Mouse (Mus musculus) forebrain, embryonic 13.5 days (tissue): ENCODE data around the gene Trim46. TPM values are rescaled to one million over a fixed set of nuclear protein-coding genes. Genes with fewer than 3 reads are reported as not detected.

Experiments used
- ATAC-seq: fragments of 200-750 bp; cut with Nextera tagmentation; 2 replicates; pipeline ENCODE4 v1.8.0; 2017
- H3K27ac ChIP-seq: fragments of 300-500 bp; sonication (generic); 2 replicates; pipeline ENCODE4 v1.5.1; 2015; ENCODE audit warnings: inconsistent platforms, mild to moderate bottlenecking, moderate library complexity
- H3K27me3 ChIP-seq: fragments of 300-500 bp; sonication (generic); 2 replicates; pipeline ENCODE4 v1.6.1; 2015; ENCODE audit warnings: mild to moderate bottlenecking, inconsistent platforms
- H3K36me3 ChIP-seq: fragments of 300-500 bp; sonication (generic); 2 replicates; pipeline ENCODE4 v1.6.1; 2015; ENCODE audit warnings: mild to moderate bottlenecking, inconsistent platforms; ENCODE audit not compliant: poor library complexity, severe bottlenecking
- H3K4me1 ChIP-seq: fragments of 300-500 bp; sonication (generic); 2 replicates; pipeline ENCODE4 v1.6.1; 2015; ENCODE audit warnings: inconsistent platforms
- H3K4me2 ChIP-seq: fragments of 300-500 bp; sonication (generic); 2 replicates; pipeline ENCODE4 v1.6.1; 2015; ENCODE audit warnings: inconsistent platforms, mild to moderate bottlenecking, moderate library complexity
- H3K4me3 ChIP-seq: fragments of 300-500 bp; sonication (generic); 2 replicates; pipeline ENCODE4 v1.5.1; 2015; ENCODE audit warnings: mild to moderate bottlenecking, inconsistent platforms
- H3K9ac ChIP-seq: fragments of 300-500 bp; sonication (generic); 2 replicates; pipeline ENCODE4 v1.6.1; 2015; ENCODE audit warnings: mild to moderate bottlenecking, inconsistent platforms
- H3K9me3 ChIP-seq: fragments of 300-500 bp; sonication (generic); replicated peaks from 2 replicates; pipeline ENCODE4 v1.6.1; 2016; ENCODE audit warnings: inconsistent platforms
- WGBS: fragments of 180-500 bp; shearing (Covaris S2); methylation state at CpG from one replicate; pipeline ENCODE4 v1.1.7; 2015; 5-methylcytosine and 5-hydroxymethylcytosine counted together
- polyA plus RNA-seq: library from polyadenylated mRNA; unstranded; fragments of >200 nt; fragmentation: Nextera tagmentation; extraction: Ambion mirVana; gene quantifications from 2 replicates; pipeline ENCODE4 v1.2.1, GENCODE M21; 2015

Trim46 gene
- polyA plus RNA-seq, 1 experiment from 2014 or later = 36.6 TPM

DNA sequence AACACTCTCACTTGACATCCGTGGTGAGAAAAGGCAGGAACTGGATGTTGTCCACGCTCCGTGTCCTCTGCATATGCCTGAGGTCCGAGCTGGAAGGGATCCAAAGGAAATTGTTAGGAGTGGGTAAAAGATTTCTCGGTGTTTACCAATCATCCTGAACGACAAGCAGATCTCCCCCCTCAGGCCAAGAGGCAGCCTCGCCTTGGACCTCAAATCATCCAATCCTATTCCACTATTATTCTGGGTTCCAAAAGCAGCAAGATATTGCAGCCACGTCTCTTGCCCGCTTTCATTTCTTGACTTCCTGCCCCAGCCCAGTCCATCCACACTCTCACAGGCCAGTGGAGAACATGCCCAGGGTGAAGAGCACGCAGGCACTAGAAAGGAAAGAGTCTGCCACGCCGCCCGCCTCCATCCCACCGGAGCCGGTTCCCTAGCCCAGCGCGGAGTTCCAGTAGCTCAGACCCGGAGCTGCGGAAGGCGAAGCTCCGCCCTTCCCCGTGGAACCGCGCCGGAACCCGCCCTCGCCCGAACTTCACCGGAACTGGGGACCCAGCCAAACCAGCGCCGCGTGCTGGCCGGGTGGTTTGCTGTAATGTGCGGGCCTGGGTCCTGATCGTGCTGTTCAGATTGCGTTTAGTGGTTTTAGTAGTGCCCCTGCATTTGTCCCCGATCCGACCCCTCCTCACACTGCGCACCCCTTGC, 24.1 kb upstream of the Trim46 start, which contains the start of gene Slc50a1:
TSS of gene Slc50a1 (minus strand) at position 520 of the 705 bp plus-strand sequence.
- Histone ChIP-seq H3K4me2 (peak within 1 kb of the TSS; percentile 86), H3K27ac (peak within 1 kb of the TSS; percentile 54), H3K27me3 (no peaks in the 10 kb centered on the region), H3K4me1 (peaks cover 50% of the 10 kb centered on the region), H3K9me3 (no peaks in the 10 kb centered on the region), H3K4me3 (peak within 1 kb of the TSS; percentile 56), H3K36me3 (no peaks in the 10 kb centered on the region; the same call in 1 of the 2 replicates), H3K9ac (peak within 1 kb of the TSS; percentile 82)
- peak; percentile 68 for ATAC-seq
- WGBS = 4% methylated on average over 39 of the region's 39 CpGs

DNA sequence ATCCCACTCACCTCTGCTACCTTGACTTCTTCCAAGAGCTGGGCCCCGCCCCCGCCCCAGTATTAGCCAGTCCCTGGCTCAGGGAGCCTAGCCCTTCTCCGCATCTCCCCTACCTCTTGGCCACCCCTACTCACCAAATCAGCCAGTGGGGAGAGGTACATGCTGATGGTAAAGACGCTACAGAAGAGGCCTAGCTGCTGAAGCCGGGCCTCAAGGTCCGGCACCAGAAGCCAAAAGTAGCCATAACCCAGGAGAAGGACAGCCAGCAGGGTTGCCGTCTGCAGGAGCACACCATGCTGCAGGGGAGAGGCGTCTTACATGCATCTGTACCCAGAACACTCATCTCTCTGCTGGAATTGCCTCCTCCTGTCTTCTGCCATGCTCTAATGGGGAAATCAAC, 22.8 kb upstream of the Trim46 start:
- no peak for ATAC-seq
- 52% methylated on average over 8 of the region's 8 CpGs for WGBS
- H3K9me3 ChIP-seq = no peaks in the 10 kb centered on the region
- no peak overlapping the region for H3K27ac ChIP-seq
- H3K9ac ChIP-seq = no peak overlapping the region
- peaks cover 50% of the 10 kb centered on the region for H3K4me1 ChIP-seq
- H3K36me3 ChIP-seq = no peaks in the 10 kb centered on the region; the same call in 1 of the 2 replicates
- H3K27me3 ChIP-seq = no peaks in the 10 kb centered on the region
- H3K4me3 ChIP-seq = no peak overlapping the region
- peak overlapping the region; percentile 86; the same call in 1 of the 2 replicates for H3K4me2 ChIP-seq

DNA sequence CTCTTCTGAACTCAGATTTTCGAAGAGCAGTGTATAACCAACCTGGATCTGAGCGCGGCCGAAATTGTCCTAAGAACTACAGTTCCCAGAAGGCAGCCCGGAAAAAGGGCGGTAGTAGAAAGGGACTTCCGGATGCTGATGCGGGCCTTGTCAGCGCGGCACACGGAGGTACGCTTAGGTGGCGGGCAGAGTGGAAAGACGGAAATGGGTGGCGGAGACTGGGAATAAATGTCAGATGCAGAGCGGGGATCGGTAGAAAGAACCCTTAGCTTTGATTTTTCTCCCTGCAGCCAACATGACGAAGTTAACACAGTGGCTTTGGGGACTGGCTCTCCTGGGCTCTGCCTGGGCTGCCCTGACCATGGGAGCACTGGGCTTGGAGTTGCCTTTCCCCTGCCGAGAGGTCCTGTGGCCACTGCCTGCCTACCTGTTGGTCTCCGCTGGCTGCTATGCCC, 20.4 kb upstream of the Trim46 start:
- Histone ChIP-seq H3K9ac (peak overlapping the region; percentile 92), H3K36me3 (no peaks in the 10 kb centered on the region; the same call in 1 of the 2 replicates), H3K9me3 (no peaks in the 10 kb centered on the region), H3K27me3 (no peaks in the 10 kb centered on the region), H3K4me1 (peaks cover 45% of the 10 kb centered on the region), H3K4me2 (peak overlapping the region; percentile 95), H3K4me3 (peak overlapping the region; percentile 76), H3K27ac (peak overlapping the region; percentile 67; the same call in 1 of the 2 replicates)
- under 1% methylated on average over 20 of the region's 20 CpGs for WGBS
- ATAC-seq = peak; percentile 91

- H3K9me3 ChIP-seq = no peaks in the 10 kb centered on the region
- ATAC-seq = no peak
- H3K9ac ChIP-seq = no peak overlapping the region
- 81% methylated on average over 10 of the region's 10 CpGs for WGBS
- no peak overlapping the region for H3K27ac ChIP-seq
- H3K27me3 ChIP-seq = no peaks in the 10 kb centered on the region
- no peaks in the 10 kb centered on the region for H3K36me3 ChIP-seq
- H3K4me1 ChIP-seq = peaks cover 13% of the 10 kb centered on the region
- H3K4me3 ChIP-seq = no peak overlapping the region
- no peak overlapping the region for H3K4me2 ChIP-seq
Observed at GRCm38 (mm10) chr3:89262417-89262816, 16.3 kb upstream of the Trim46 start.

DNA sequence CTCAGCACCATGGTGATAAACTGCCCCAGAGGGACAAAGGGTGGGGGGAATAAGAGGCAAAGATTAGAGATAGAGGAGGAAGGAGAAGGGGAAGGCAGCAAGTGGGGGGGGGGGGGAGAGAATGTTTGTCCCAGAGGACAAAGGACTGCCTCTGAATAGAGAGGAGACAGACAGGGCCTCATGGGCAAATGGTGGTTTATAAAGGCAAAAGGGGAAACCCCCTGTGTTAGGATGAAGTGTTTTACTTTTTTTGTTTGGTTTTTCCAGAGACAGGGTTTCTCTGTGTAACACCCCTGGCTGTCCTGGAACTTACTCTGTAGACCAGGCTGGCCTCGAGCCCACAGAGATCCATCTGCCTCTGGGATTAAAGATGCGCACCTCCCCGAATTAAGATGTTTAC, 14.1 kb upstream of the Trim46 start:
- no peaks in the 10 kb centered on the region for H3K9me3 ChIP-seq
- no peak overlapping the region for H3K4me2 ChIP-seq
- ATAC-seq = no peak
- H3K27me3 ChIP-seq = no peaks in the 10 kb centered on the region
- H3K4me3 ChIP-seq = no peak overlapping the region
- WGBS = 76% methylated on average over 3 of the region's 3 CpGs
- H3K9ac ChIP-seq = no peak overlapping the region
- H3K4me1 ChIP-seq = no peaks in the 10 kb centered on the region
- no peak overlapping the region for H3K27ac ChIP-seq
- no peaks in the 10 kb centered on the region for H3K36me3 ChIP-seq

- H3K27ac ChIP-seq = no peak within 1 kb of the TSS
- H3K4me3 ChIP-seq = no peak within 1 kb of the TSS
- H3K4me1 ChIP-seq = no peaks in the 10 kb centered on the region
- no peaks in the 10 kb centered on the region for H3K36me3 ChIP-seq
- H3K27me3 ChIP-seq = no peaks in the 10 kb centered on the region
- H3K9me3 ChIP-seq = no peaks in the 10 kb centered on the region
- WGBS = 63% methylated on average over 7 of the region's 7 CpGs
- no peak within 1 kb of the TSS for H3K4me2 ChIP-seq
- no peak for ATAC-seq
- H3K9ac ChIP-seq = no peak within 1 kb of the TSS
Observed at GRCm38 (mm10) chr3:89259076-89259475, 13.0 kb upstream of the Trim46 start, which contains the start of gene Dpm3. Gene Dpm3, plus strand, starts transcription at chr3:89259358.

GRCm38 (mm10) chr3:89256177-89256576, 10.1 kb upstream of the Trim46 start:
- WGBS = 81% methylated on average over 5 of the region's 5 CpGs
- H3K4me1 ChIP-seq = peaks cover 5% of the 10 kb centered on the region
- H3K9me3 ChIP-seq = no peaks in the 10 kb centered on the region
- peaks cover 7% of the 10 kb centered on the region; the same call in 1 of the 2 replicates for H3K27me3 ChIP-seq
- no peaks in the 10 kb centered on the region for H3K36me3 ChIP-seq
- H3K4me3 ChIP-seq = no peak overlapping the region
- no peak for ATAC-seq
- no peak overlapping the region for H3K4me2 ChIP-seq
- no peak overlapping the region for H3K9ac ChIP-seq
- H3K27ac ChIP-seq = no peak overlapping the region

DNA sequence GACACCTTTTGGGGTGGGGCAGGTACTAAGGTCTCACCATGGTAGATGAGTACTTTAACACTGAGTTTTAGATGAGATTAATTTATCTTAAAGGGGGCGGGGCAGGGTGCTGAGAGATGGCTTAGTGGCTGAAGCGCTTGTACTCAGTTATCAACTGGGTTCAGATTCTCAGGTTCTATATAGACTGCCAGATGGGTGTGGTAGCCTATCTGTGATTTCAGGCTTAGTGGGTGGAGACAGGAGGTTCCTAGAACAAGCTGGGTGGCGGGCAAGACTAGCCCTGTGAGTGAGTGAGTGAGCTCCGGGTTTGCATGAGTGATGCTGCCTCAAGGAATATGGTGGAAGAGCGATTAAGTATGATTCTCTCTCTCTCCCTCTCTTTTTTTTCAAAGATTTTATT, 8.9 kb upstream of the Trim46 start:
- H3K4me2 ChIP-seq = no peak overlapping the region
- H3K27me3 ChIP-seq = peaks cover 10% of the 10 kb centered on the region; the same call in 1 of the 2 replicates
- no peak overlapping the region for H3K4me3 ChIP-seq
- no peaks in the 10 kb centered on the region for H3K36me3 ChIP-seq
- WGBS = 92% methylated on average over 5 of the region's 5 CpGs
- ATAC-seq = no peak
- H3K27ac ChIP-seq = no peak overlapping the region
- H3K9me3 ChIP-seq = no peaks in the 10 kb centered on the region
- no peak overlapping the region for H3K9ac ChIP-seq
- peaks cover 11% of the 10 kb centered on the region for H3K4me1 ChIP-seq

GRCm38 (mm10) chr3:89251365-89251895, 5.3 kb upstream of the Trim46 start:
- peaks cover 10% of the 10 kb centered on the region; the same call in 1 of the 2 replicates for H3K27me3 ChIP-seq
- H3K4me3 ChIP-seq = no peak overlapping the region
- H3K9ac ChIP-seq = no peak overlapping the region
- no peak for ATAC-seq
- no peak overlapping the region for H3K27ac ChIP-seq
- H3K9me3 ChIP-seq = no peaks in the 10 kb centered on the region
- peaks cover 19% of the 10 kb centered on the region for H3K36me3 ChIP-seq
- peaks cover 25% of the 10 kb centered on the region for H3K4me1 ChIP-seq
- WGBS = 10% methylated on average over 17 of the region's 17 CpGs
- peak overlapping the region; percentile 10; the same call in 1 of the 2 replicates for H3K4me2 ChIP-seq

GRCm38 (mm10) chr3:89250435-89251040, 4.4 kb upstream of the Trim46 start:
- Histone ChIP-seq H3K27ac (no peak overlapping the region), H3K27me3 (peaks cover 10% of the 10 kb centered on the region; the same call in 1 of the 2 replicates), H3K4me2 (no peak overlapping the region), H3K9ac (no peak overlapping the region), H3K36me3 (peaks cover 19% of the 10 kb centered on the region), H3K4me1 (peaks cover 31% of the 10 kb centered on the region), H3K4me3 (no peak overlapping the region), H3K9me3 (no peaks in the 10 kb centered on the region)
- ATAC-seq = no peak
- WGBS = 20% methylated on average over 7 of the region's 7 CpGs

DNA sequence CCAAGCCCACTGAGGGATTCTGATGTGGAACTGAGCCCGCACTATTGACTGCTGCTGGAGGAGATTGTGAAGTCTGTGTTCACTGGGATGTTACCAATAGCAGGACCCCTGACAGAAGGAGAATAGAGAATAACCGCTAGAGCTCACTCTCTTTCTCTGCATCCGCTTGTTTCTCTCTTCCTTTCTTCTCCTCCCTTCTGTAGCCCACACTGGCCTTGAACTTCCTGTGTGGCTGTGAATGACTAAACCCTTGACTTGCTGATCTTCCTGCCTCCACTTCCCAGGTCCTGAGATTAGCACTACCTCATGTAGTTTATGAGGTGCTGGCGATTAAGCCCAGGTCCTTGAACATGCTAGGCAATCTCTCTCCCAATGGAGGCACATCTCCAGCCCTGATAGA, 1.4 kb upstream of the Trim46 start:
- Histone ChIP-seq H3K4me3 (peak overlapping the region; percentile 74), H3K36me3 (peaks cover 22% of the 10 kb centered on the region), H3K27me3 (peaks cover 10% of the 10 kb centered on the region; the same call in 1 of the 2 replicates), H3K4me2 (peak overlapping the region; percentile 97), H3K9ac (peak overlapping the region; percentile 86; the same call in 1 of the 2 replicates), H3K27ac (no peak overlapping the region; the same call in 1 of the 2 replicates), H3K4me1 (peaks cover 56% of the 10 kb centered on the region), H3K9me3 (no peaks in the 10 kb centered on the region)
- WGBS = 83% methylated on average over 4 of the region's 4 CpGs
- ATAC-seq = no peak

- Histone ChIP-seq H3K4me2 (peak within 1 kb of the TSS; percentile 97), H3K27me3 (no peaks in the 10 kb centered on the region), H3K36me3 (peaks cover 39% of the 10 kb centered on the region), H3K4me3 (peak within 1 kb of the TSS; percentile 74), H3K4me1 (peaks cover 53% of the 10 kb centered on the region), H3K9ac (peak within 1 kb of the TSS; percentile 86), H3K27ac (peak within 1 kb of the TSS; percentile 94), H3K9me3 (no peaks in the 10 kb centered on the region)
- 3% methylated on average over 20 of the region's 20 CpGs for WGBS
- ATAC-seq = peak; percentile 65
Observed at GRCm38 (mm10) chr3:89245688-89246171, 379 bp downstream of the Trim46 start, which contains the start of gene Krtcap2. Gene Krtcap2, plus strand, starts transcription at chr3:89245966.
